Mouse (Mus musculus) cerebellum, adult 18-20 months (tissue): ENCODE results near the gene Ces2a.

Experiments used
- DNase-seq, 2 experiments: peaks; one replicate each; pipeline ENCODE4 v3.0.0; 2021

The Ces2a gene

DNA sequence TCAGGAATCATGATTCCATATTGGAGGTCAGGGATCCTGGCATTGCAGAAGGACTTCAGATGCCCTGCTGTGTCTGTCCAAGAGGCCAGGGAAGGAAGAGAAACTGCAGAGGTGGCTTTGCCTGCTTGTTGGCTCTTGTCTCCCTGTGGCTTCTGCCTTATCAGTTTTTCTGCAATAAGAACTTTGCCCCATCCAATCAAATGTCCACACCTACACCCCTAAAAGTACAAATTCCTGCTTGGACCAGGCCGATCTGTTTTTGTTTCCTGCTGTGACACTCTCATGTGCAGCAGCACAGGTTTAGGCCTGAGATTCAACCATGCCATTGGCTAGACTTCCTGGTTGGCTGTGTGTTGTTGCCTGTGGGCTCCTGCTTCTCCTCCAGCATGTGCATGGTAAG is at the start of gene Ces2a:
Ces2a (plus strand) TSS at position 251 of the 400 bp plus-strand sequence.
- no peak for DNase-seq

DNA sequence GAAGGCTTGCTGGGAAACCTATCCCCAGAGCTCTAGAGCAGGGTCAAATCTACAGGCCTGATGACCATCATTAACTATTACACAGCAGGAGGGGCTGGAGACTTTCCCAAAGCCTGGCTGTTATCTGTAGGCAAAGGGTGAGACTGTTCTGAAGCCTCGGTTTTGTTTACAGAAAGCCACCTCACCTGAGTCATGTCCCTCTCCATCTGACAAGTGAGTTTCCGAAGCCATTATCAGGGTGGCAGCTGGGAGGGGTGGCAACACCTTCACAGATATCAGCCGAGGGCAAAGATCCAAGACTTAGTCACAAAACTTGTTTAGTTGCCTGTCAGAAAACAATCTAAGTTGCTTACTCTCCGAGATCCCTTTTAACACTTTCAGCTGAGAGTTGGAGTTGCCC is 45.4 kb upstream of the Ces2a start:
- DNase-seq: no peak

DNA sequence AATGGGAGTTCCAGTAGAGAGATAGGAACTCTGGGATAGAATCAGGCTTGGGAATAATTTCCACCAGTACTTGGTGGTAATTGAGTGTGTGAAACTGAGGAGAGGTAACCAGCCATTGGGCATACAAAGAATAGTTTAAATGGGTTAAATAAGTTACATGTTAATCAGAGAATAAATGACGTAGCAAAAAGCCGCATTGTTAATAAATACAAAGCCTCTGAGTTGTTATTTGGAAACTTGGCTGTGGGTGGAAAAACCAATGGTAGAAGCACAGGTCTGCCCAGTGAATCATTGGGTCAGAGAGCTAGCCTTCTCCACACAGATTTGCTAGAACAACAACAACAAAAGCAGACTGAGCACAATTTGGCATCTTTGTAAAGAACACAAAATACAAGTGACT is 35.2 kb upstream of the Ces2a start:
- no peak for DNase-seq

DNA sequence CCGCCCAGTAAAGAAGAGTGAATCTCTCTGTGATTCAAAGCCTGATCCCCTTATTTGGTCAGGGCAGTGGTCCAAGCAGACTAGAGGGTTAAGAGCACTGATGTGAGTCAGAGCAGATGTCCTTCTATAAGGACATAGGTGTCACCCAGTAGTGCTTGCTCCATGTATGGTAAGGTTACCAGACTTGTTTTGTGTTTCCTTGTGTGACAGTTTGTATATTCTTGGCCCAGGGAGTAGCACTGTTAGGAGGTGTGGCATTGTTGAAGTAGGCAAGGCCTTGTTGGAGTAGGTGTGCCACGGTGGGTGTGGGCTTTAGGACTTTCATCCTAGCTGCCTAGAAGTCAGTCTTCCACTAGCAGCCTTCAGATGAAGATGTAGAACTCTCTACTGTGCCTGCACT is 31.9 kb upstream of the Ces2a start:
- no peak for DNase-seq

DNA sequence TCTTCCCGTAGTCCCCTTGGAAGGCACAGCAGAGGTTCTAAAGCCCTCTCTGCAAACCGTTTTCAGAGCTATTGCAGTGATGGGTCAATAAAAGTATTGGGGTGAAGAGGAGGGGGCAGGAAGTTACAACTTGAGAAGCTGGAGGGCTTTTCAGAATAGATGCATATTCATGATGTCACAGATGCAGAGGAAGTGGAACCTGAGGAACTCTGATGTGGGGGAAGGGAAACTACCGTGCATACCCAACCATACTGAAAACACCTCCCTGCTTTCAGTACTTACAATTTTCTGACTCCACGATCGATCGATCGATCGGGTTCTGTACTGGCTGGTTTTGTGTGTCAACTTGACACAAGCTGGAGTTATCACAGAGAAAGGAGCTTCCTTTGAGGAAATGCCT is 12.6 kb upstream of the Ces2a start:
- DNase-seq: no peak

DNA sequence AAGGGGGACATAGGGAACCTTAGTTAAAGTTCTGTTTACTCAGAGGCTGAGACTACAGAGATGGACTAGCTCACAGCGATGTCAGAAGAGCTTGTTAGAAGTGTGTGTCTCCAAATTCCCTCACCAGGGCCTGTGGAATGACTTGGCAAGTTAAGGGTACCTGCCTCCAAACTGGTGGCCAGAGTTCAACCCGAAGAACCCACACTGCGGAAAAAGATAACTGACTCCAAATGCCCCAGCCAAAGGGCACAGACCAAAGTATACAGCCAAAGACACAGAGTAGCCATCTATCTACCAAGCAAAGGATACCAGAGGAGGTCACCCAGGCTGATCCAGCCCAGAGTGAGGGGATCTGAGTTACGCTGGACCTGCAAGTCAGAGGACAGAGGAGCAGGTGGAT is 2.4 kb upstream of the Ces2a start:
- DNase-seq: no peak

DNA sequence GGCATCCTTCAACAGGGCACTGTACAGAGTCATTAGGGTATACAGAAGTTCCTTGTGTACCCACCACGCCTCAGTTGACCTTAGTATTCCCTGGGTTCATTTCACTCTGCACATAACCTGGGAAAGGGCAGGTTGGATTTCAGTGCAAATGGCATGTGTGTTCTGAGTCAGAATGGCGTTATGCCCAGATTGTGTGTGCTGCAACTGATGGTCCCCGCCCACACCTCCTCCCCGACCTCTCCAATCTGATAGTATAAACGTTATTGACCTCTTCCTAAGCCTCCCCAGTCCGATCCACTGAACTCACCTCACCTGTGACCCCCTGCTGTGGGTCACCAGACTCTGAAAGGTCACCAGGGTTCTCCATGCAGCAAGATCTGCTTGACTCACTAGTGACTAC is 1.8 kb upstream of the Ces2a start:
- no peak for DNase-seq

- DNase-seq: no peak
Measured at GRCm38 (mm10) chr8:104742039-104742438, 8.2 kb downstream of the Ces2a start.

DNA sequence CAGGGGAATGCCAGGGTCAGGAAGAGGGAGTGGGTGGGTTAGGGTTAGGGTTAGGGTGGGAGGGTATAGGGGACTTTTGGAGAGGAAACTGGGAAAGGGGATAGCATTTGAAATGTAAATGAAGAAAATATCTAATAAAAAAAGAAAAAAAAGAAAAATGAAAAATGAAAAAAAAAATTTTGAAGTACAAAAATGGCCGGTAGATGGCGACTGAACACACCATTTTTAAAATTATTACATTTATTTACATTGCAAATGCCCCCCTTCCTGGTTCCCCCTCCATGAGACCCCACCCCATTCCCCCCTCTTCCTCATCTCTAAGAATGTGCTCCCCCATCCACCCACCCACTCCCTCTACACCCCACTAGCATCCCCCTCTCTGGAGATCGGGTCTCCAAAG is 9.6 kb downstream of the Ces2a start:
- DNase-seq: no peak

DNA sequence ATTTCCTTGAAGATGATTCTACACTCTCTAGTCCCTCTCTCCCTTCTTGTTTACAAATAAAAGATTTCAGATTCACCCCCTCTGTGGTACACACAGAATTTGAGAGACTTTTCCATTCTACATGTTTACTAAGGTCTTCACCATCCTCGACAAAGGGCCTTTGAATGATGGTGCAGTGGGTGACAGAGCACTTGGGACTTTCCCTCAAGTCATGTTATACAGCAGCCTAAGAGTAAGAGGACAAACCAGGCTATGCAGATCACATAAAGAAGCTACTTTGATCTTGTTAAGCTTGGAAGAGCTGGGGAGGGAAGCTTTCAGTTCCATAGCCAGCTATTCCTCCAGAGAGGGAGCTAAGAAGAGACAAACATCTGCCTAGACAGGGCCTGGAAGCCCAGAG is 19.0 kb downstream of the Ces2a start:
- DNase-seq: no peak

DNA sequence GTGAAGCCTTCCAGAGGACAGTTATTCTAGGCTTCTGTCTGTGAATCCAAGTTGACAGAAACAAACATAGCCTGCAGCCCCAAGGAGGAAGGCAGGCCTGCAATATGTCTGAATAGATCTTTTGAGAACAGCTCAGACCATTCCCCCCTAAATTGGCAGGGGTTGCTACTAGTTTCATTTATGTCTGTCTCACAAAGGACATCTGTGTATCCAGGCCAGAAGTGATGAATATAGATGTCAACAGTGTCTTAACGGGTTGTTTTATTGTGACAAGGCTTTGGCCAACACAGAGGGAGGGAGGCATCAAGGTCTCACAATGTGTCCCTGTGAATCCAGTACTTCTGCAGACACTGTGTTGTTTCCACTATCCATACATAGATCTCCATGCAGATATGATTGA is 23.8 kb downstream of the Ces2a start:
- no peak for DNase-seq

DNA sequence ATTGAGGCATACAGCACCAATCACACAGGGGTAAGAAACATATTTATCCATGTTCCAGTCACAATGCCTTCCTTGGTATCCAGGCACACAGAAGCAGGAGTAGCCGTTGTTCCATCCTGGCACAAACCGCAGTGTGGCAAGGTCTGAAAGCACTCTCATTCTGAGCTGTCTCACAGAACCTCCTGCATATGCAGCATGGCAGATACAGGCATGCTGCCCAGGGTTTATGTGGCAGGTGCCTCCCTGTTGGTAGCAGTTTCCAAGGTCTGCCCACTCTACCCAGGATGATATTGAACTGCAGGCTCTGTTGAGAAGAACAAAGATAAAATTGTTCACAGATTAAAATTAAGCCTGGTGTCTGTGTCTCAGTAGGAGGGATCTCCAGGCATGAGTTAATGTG is 24.4 kb downstream of the Ces2a start:
- no peak for DNase-seq

DNA sequence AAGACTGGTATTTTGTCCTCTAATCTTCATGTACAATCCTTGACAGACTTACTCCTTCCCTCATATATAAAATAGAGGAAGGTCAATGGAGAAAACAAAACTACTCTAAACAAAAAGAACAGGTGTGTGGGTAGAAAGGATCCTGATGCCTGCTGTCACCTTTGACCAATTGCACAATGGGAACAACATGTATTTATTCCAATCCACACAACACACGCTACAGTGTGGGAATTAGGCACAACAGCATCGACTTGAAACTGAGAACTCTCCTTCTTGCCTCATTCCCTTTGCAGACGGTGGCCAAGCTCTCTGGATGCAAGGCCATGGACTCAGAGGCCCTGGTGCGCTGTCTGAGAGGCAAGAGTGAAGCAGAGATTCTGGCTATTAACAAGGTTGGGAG is 27.3 kb downstream of the Ces2a start:
- DNase-seq: no peak

DNA sequence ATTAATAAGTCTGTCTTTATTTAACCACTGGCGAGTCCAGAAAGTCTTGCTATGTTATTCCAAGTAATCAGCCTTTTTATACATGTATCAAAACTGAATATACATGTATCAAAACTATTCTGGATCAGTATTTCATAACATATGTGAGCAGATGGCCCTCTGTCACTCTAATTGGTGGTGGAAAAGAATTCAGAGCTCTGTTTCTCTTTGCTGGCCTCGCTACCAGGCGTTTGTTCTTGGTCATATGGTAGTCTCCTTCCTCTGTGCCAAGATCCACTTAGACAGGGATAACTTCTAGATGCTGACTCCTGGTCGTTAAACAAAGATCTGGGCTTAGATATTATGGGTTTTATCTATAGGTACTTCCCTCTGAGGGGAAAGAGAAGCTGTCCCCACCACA is 32.7 kb downstream of the Ces2a start:
- DNase-seq: no peak

DNA sequence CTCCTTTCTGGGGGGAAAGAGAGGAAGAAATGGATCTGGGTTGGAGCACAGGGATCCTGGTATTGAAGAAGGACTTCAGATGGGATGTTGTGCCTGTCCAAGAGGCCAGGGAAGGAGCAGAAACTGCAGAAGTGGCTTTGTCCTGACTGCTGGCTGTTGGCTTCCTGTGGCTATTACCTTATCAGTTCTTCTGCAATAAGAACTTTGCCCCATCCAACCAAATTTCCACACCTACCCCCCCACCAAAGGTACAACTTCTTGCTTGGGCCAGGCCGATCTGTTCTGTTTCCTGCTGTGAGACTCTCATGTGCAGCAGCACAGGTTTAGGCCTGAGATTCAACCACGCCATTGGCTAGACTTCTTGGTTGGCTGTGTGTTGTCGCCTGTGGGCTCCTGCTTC is 36.6 kb downstream of the Ces2a start:
- no peak for DNase-seq

GRCm38 (mm10) chr8:104787049-104787448 is 53.2 kb downstream of the Ces2a start:
- DNase-seq: no peak

DNA sequence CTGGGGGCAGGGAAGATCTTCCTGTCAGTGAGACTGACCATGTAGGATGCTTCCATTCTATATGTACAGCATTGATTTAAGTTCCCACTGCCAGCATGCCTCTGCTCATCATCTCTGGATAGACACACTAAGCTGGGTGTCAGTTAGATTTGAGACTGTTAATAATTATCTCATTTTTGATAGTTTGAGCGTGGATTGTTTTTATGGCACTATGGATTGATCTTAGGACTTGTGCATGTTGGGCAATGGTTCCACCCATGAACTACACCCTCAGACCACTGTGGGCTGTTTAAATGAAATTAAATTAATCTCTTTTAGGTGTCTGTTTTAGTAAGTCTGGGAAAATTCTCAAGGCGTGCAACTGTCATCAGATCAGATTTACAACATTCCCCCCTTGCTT is 55.1 kb downstream of the Ces2a start:
- no peak for DNase-seq

DNA sequence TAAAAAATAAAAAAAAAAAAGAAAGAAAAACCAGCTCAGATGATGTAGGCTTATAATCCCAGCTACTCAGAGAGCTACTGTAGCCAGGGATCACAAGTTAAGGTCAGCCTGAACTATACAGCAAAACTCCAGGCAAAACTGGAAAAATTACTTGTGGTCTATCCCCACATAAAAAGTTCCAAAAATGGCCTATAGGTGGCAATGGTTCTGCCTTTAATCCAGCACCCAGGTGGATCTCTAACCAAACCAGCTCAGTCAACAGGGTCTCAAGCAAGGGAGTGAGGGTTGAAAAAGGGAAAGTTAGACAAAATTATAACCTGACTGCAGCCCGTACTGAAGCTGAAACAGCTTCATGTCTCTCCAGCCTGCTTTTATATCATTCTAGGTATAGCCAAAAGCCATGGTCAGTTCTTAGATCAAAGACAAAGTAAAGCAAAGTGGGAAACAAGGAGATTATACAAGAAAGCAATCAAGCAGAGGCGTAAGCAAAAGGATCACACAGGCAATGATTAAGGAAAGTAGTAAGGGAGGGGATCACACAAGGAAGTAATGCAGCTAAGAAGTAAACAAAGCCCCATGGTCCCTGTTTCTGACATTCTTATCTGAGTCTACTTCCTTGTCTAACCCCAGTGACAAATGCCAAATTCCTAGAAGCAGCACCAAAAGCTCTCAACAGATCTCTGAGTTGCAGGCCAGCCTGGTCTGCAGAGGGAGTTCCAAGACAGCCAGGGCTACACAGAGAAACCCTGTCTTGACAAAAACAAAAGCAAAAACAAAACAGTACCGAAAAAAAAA is 56.3 kb downstream of the Ces2a start:
- peak; percentile 13 to 19 for DNase-seq
